Mouse (Mus musculus) kidney, postnatal 10 days (tissue): ENCODE results near the gene AC129217.1.

ENCODE experiments used
- DNase-seq: peaks from one replicate; pipeline ENCODE4 v3.0.0; 2021; ENCODE audit warnings: mixed read lengths

Gene AC129217.1

DNA sequence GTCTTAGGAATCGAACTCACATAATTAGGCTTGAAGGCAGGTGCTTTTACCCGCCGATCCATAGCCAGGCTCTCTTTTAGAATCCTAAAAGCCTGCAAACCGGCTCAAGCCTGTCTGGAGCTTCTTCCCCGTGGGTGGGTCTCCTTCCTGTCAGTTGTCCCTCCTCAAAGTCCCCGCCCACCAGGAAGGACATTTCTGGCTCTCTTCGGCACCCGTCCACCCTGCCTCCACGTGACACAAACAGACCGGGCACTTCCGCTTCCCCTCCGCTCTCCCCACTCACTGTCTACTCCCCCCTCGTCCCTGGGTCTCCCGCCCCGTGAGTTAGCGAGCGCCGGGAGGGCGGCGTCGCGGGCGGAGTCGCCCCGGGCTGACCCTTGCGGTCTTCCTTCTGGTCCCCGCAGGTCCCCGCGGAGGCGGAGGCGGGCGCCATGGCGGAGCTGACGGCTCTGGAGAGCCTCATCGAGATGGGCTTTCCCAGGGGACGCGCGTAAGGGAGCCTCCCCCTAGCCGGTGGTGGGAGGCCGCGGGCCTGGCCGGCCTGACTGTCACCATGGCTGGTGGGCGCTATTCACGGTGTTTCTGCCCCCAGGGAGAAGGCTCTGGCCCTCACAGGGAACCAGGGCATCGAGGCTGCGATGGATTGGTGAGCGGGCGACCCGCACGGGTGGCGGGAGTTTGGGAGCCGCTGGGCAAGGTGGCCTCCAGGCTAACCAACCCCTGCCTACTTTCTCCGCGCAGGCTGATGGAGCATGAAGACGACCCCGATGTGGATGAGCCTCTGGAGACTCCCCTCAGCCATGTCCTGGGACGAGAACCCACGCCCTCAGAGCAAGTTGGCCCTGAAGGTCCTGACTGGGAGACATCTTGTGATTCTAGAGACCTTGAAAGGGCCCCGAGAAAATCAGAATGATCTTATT, 42.0 kb downstream of the AC129217.1 start, which contains the start of gene Ubxn1:
TSS of gene Ubxn1 (plus strand) at position 230 of the 920 bp plus-strand sequence.
- DNase-seq: peak; percentile 97

DNA sequence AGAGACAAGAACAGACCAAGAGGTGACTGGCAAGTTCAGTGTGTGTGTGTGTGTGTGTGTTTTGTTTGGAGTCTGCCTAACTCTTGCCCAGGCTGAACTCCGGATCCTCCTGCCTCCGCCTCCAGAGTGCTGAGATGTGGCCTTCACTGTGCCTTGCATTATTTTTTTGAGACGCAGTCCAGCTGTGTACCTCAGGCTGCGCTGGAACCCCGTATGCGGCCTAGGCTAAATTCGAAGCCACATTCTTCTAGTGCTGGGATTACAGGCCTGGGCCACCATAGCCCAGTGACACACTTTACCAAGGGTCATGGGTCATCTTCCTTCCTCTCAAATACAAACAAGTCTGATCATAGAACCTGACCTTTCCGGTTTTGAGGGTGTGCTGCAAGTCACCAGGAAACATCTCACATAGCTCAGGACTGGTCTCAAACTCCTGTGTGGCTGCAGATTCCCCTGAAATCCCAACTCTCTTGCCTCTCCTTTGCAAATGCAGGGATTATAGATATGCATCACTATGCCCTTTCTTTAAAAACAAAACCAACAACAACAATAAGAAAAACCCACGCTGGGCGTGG, 42.8 kb downstream of the AC129217.1 start:
- no peak for DNase-seq

DNA sequence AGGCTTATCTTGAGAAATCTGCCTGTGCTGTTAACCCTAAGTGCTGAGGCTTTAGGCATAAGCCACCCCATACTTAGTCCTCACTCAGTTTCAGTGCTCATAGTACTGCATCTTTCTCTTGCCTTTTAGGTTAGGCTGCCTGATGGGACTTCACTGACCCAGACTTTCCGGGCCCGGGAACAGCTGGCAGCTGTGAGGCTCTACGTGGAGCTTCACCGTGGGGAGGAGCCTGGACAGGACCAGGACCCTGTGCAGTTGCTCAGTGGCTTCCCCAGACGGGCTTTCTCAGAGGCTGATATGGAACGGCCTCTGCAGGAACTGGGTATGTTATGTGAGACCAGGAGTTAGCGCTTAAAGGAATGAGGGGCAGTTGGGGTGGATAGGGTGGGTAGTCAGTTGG, 45.5 kb downstream of the AC129217.1 start:
- no peak for DNase-seq

DNA sequence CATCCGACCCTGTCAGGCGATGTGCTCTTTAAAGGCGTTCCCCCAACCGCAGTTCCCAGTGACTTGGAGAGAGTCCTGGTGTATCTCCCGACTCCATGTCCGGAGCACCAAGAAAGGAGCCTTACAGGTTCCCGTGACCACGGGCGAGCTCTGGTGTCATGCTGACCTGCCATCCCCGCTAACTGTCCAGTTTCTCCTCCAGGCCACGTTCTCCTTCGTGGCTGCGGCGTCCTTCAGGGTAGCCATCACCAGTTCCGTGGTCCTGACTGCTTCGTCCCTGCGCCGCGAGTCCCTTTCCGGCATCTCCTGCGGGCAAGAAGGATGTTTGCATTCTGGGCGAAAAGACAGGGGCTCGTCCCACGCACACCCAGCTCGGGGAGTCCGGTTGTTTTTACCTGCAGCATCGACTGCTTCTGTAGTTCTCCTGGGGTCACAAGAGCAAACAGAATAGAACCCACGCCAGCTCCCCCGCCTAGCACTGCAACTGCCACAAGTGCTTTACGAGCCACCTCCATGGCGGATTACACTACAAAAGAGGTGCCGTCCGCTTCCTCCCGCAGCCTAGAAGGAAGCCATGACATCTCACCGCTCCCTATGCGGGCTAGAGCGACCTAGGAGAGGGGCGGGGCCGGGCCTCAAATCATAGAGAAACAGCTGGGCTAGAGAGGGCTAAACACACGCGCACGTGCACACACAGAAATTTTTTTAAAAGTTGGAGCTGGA, 50.9 kb downstream of the AC129217.1 start, which contains the start of gene Uqcc3:
TSS of gene Uqcc3 (minus strand) at position 613 of the 723 bp plus-strand sequence.
- DNase-seq: peak; percentile 93

DNA sequence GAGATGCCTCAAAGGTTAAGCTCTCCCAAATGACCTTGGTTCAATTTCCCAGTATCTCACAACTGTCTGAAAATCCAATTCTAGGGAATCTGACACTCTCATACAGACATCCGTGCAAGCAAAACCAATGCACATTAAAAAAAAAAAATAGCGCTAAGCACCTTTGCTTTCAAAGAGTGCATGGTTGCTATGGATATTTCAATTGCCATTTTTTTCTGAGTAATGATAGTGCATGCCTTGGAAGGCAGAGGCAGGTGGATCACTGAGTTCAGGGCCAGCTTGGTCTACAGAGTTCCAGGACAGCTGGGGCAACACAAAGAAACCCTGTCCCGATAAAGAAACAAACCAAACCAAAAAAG, 51.4 kb downstream of the AC129217.1 start:
- DNase-seq: no peak

DNA sequence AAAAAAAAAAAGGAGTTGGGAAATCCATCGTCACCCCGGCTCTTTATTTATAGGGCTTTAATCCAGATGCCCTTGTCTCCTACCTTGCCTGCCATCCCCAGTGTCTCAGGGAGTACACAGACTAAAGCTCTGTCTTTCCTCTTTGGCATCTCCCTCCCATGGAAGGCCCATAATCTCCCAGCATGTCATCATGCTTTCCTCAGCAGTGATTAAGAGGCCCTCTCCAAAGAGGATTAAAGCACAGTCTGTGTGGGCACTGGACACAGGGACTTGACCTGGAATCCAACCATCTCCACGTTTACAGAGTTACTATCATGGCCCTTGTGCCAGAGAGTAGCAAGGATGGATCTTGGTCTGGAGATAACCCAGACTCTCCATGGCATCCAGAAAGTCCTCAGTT, 54.0 kb downstream of the AC129217.1 start, which contains the start of the genes Lbhd1 and Gm49403:
TSS of gene Lbhd1 (plus strand) at position 117 of the 400 bp plus-strand sequence.
TSS of gene Gm49403 (plus strand) at position 315 of the 400 bp plus-strand sequence.
- no peak for DNase-seq

DNA sequence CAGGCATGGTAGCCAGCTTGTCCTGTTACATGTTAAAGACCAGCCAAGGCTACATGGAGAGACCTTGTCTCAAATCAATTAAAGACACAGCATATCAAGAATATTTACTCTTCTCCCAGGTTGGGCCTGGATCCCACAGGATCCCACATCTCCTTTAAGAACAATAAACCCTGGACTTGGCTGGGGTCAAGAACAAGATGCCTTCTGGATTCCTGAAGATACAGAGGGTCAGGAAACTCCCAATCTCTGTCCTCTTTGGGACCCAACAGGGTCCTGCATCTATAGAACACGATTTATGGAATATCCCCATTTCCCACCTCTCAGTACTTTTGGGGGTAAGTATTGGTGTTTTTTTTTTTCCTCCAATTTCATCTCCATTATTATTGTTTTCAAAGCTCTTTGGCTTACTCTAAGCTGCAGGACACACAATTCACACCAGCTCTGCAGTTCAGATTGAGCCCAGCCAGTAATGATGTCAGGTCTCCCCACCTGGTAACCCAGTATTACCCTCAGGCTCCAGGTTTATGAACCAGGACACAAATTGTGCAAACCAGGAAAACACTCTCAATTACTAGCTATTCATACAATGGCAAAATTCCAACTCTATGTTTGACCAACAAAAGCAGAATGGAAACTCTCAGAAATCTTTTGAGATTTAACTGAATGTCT, 57.5 kb downstream of the AC129217.1 start:
- DNase-seq: no peak

DNA sequence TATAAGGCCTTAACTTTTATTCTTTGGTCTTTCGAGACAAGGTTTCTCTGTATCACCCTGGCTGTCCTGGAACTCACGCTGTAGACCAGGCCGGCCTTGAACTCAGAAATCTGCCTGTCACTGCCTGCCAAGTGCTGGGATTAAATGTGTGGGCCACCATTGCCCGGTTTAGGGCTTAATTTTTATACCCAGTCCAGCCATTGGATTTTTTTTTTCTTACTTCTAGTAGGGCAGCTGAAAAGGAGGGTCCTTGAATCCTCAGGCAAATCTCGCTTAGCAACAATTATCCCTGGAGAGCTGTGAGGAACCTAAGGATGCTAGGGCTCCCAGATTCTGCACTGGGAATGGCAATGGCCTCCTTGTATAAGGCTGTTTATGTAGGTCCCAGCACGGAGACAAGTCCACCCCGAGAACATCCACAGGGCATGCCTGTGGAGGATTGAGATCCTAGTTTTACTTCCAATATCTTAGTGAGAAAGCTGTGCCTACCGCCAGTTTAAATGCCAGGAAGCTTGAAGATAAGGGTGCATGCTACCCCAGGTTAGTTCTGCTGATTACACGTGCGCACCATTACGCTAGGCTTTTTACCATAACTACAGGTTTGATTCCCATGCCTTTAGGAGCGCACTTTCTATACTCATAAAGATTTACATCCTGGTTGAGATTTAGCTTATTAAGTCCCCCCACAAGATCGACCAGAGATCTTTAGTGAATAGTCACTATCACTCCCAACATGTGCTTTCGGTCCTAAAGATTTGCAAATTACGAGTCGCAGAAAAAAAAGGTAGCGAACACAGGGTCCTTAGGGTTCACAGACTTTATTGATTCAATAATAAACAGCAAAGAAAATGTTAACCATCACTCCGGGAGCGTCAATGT, 58.3 kb downstream of the AC129217.1 start:
- no peak for DNase-seq

DNA sequence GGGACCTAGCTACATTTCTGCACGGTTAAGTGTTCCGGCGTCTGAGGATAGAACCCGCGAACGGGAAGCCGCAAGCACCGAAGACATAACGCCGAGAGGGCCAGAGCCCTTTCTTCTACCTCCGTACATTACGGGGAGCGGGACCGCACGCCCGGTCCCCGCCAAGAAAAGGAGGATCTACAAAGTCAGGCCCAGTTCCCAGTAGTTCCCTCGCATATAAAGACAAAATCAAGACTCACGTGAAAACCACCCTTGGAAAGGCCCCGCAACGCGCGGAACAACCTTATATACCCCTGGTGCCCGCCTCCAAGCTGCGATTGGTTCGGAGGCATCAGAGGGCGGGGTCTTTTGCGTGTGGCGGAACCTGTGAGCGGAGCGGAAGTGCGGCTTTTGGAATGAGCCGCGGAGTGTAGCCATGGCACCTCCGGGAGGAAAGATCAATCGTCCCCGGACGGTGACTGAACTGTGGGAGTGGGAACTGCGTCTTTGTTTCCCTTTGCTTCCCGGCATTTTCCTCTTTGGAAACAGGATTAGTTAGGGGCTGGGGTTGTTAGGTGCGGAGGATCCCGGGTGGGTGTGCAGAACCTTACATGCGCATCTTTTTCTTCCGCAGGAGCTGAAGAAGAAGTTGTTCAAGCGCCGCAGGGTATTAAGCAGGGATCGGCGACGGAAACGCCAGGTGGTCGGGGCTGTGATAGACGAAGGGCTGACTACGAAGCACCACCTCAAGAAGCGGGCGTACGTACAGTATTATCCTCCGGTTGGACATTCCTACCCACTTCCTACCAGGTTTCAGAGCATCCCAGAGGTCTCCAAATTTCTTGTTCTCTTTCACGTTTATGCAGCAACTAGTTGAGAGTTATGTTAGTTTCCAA, 59.2 kb downstream of the AC129217.1 start, which contains the start of the genes 1810009A15Rik and Gm49416:
TSS of gene 1810009A15Rik (plus strand) at position 343 of the 875 bp plus-strand sequence.
TSS of gene Gm49416 (plus strand) at position 416 of the 875 bp plus-strand sequence.
- DNase-seq: peak; percentile 97
